Mouse (Mus musculus): ENCODE measurements around the gene Tead2.
"Not testable (repeated sequence)": the region's sequence is repeated elsewhere in the genome, so short reads cannot be mapped to it uniquely, and the experiment has no call there.

Gene Tead2

GRCm38 (mm10) chr7:45228548-45228947 lies 13.0 kb downstream of the Tead2 start:
- DNase-seq (ENCODE audit: low spot score): no peak

GRCm38 (mm10) chr7:45229046-45229445 lies 13.5 kb downstream of the Tead2 start:
- no peak for DNase-seq (ENCODE audit: low spot score)

- DNase-seq (ENCODE audit: low spot score): no peak
Measured at GRCm38 (mm10) chr7:45229459-45230203, 14.1 kb downstream of the Tead2 start.

GRCm38 (mm10) chr7:45231192-45231591 lies 15.6 kb downstream of the Tead2 start:
- no peak for DNase-seq (ENCODE audit: low spot score)

GRCm38 (mm10) chr7:45231941-45232340 lies 16.4 kb downstream of the Tead2 start:
- DNase-seq (ENCODE audit: low spot score): no peak

GRCm38 (mm10) chr7:45232716-45233465 lies 17.3 kb downstream of the Tead2 start:
- DNase-seq (ENCODE audit: low spot score): no peak

- DNase-seq (ENCODE audit: low spot score): peak; percentile 46
Measured at GRCm38 (mm10) chr7:45233580-45234332, 18.2 kb downstream of the Tead2 start.

- peak; percentile 17 for DNase-seq (ENCODE audit: low spot score)
Measured at GRCm38 (mm10) chr7:45234333-45234841, 18.8 kb downstream of the Tead2 start.

- DNase-seq (ENCODE audit: low spot score): peak; percentile 66
Measured at GRCm38 (mm10) chr7:45234922-45235571, 19.5 kb downstream of the Tead2 start.

GRCm38 (mm10) chr7:45235656-45236180 lies 20.2 kb downstream of the Tead2 start:
- DNase-seq (ENCODE audit: low spot score): no peak

GRCm38 (mm10) chr7:45237747-45238699 lies 22.5 kb downstream of the Tead2 start:
- no peak for DNase-seq (ENCODE audit: low spot score)

- DNase-seq (ENCODE audit: low spot score): no peak
Measured at GRCm38 (mm10) chr7:45238723-45239496, 23.4 kb downstream of the Tead2 start, which contains the start of gene Cd37. Cd37 (minus strand) TSS chr7:45239115.

GRCm38 (mm10) chr7:45240109-45240508 lies 24.6 kb downstream of the Tead2 start:
- DNase-seq (ENCODE audit: low spot score): no peak

GRCm38 (mm10) chr7:45240633-45241388 lies 25.3 kb downstream of the Tead2 start, which contains the start of gene Slc6a16:
Slc6a16 (plus strand) TSS chr7:45241085.
- peak; percentile 67 for DNase-seq (ENCODE audit: low spot score)

- DNase-seq (ENCODE audit: low spot score): no peak
Measured at GRCm38 (mm10) chr7:45241389-45241749, 25.8 kb downstream of the Tead2 start.

GRCm38 (mm10) chr7:45247666-45248065 lies 32.1 kb downstream of the Tead2 start:
- DNase-seq (ENCODE audit: low spot score): no peak

- DNase-seq (ENCODE audit: low spot score): no peak
Measured at GRCm38 (mm10) chr7:45253806-45254205, 38.3 kb downstream of the Tead2 start.

GRCm38 (mm10) chr7:45255822-45256221 lies 40.3 kb downstream of the Tead2 start:
- not testable (repeated sequence) for DNase-seq (ENCODE audit: low spot score)

All from retina, embryonic 14.5 days (tissue).